Mouse (Mus musculus): ENCODE measurements around the gene Scfd2. TPM values are rescaled to one million over a fixed set of nuclear protein-coding genes. Genes with fewer than 3 reads are reported as not detected.

Scfd2 gene
- total RNA-seq, 2 experiments from 2014 or later = 22.7 to 24.4 TPM

GRCm38 (mm10) chr5:74158929-74159632 lies 372.5 kb downstream of the Scfd2 start:
- DNase-seq (ENCODE audit: extremely low spot score in 1 of 2, low spot score in 1 of 2) = no peak

GRCm38 (mm10) chr5:74155860-74156351 lies 375.7 kb downstream of the Scfd2 start:
- DNase-seq (ENCODE audit: extremely low spot score in 1 of 2, low spot score in 1 of 2) = no peak

Other genes with a start within 250 kb of the Scfd2 start
- 10 to 100 TPM; 59.0 to 63.5 TPM for gene Fip1l1, start 3.7 kb upstream of the Scfd2 start, total RNA-seq (2021)
- gene Lnx1, start 171.2 kb upstream of the Scfd2 start, total RNA-seq (2021) = 10 to 100 TPM; 12.1 to 14.9 TPM

Measured in layer of hippocampus, postnatal 25 days (tissue).